24 mouse cellular contexts compared by ENCODE assay signal in genomic region chr2:148819909-148820308, GRCm38 (mm10). TPM values are rescaled to one million over a fixed set of nuclear protein-coding genes. Genes with fewer than 3 reads are reported as not detected.
DNase-seq lines count a peak whose midpoint lies in the region; TF ChIP-seq lines count a peak whose summit lies in the region.
"Had no signal": no experiment of that assay in that cellular context is flagged by ENCODE, and none has a peak within 500 bp of the region (broad histone marks: within the 10 kb centered on the region; RNA-seq: fewer than 3 reads in every experiment).

TSS of gene Cst13 (plus strand) at chr2:148820081.

- no peaks in the 10 kb centered on the region for H3K4me1 ChIP-seq in testis, adult 2 months (ENCODE audit: control insufficient read depth, insufficient read depth, low read length)

- no peak for TF ChIP-seq CTCF in testis, adult 2 months (IDR thresholded peaks at IDR 0.05; ENCODE audit: control insufficient read depth, insufficient read depth, insufficient replicate concordance, low read depth, low read length)

- H3K36me3 ChIP-seq in testis, adult 2 months (ENCODE audit: control insufficient read depth, insufficient read depth, low read length) = no peaks in the 10 kb centered on the region
- H3K36me3 ChIP-seq: G1E had no signal

- peak; percentile 75 for DNase-seq in heart, adult 11 months
- DNase-seq in heart, postnatal 14 days = no peak
- DNase-seq in testis, postnatal 14 days (ENCODE audit: low spot score) = no peak
- DNase-seq: adrenal gland, adult 2 months; adrenal gland, adult 8-10 months; adrenal gland, postnatal 10 days; adrenal gland, postnatal 14 days; adrenal gland, postnatal 25 days; adrenal gland, postnatal 36 days; B cell, adult 2 months; cerebellum, adult 11 months; cerebellum, adult 11-12 months; cerebellum, adult 18-20 months had no signal

- no peaks in the 10 kb centered on the region for H3K27me3 ChIP-seq in testis, adult 2 months (ENCODE audit: control insufficient read depth, insufficient read depth, low read length)

- peak within 1 kb of the TSS; percentile 86 for H3K4me3 ChIP-seq in testis, adult 2 months (ENCODE audit: control insufficient read depth, low read depth, low read length)

- no peak within 1 kb of the TSS for H3K27ac ChIP-seq in testis, adult 2 months (ENCODE audit: control insufficient read depth, insufficient read depth, low read depth, low read length)

- intact Hi-C loops in heart, postnatal 14 days (cut with DNase I) = no loop called here

- peak; percentile 63; the same call in 1 of the 2 replicates for TF ChIP-seq POLR2A in testis, adult 2 months (IDR thresholded peaks at IDR 0.05; ENCODE audit: control insufficient read depth, low read depth, low read length)

RNA-seq across cellular contexts. Expression of gene Cst13, which starts in this region (rescaled TPM):
- total RNA-seq in heart, postnatal 14 days (2021) = not detected
- polyA plus RNA-seq in testis, adult 2 months (2012; rRNA removed) = 83.9 and 104 TPM in 2 replicates
- total RNA-seq: adrenal gland, adult 18-20 months; adrenal gland, adult 2 months; adrenal gland, postnatal 10 days; adrenal gland, postnatal 14 days; adrenal gland, postnatal 36 days; CH12.LX; ES-E14; MEL had no signal
- polyA plus RNA-seq: activated CD4-positive, CD25-positive, alpha-beta regulatory T cell, adult 4 months; adrenal gland, adult 2 months; brain, embryonic 14.5 days; C2C12; CD4-positive, CD25-positive, alpha-beta regulatory T cell, adult 4 months; G1E; Patski had no signal
